Mouse (Mus musculus): ENCODE measurements around the gene Gtf2a2. TPM values are rescaled to one million over a fixed set of nuclear protein-coding genes. Genes with fewer than 3 reads are reported as not detected.

Gtf2a2 gene
- polyA plus RNA-seq, 1 experiment, result 71.1 TPM

DNA sequence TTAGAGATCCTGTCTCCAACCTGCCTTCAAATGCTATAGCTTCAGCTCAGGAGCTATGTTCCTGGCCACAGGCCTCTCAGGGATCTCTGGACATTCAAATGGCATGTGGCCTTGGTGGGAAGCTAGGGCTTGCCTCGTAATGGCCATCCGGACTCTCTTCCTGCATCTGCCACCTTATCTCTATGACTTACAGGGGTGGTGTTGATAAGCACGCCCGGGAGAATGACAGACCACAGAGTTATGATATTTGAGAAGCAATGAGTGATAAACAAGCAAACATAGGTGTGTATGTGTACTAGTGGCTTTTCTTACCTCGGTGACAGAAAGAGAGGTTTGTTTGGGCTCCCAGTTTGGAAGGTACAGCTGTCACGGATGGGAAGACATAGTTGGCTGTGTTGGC lies 33.9 kb downstream of the Gtf2a2 start:
- H3K79me2 ChIP-seq (ENCODE audit: control insufficient read depth, insufficient read depth), result no peaks in the 10 kb centered on the region
- H3K27me3 ChIP-seq (ENCODE audit: control insufficient read depth, insufficient read depth, insufficient read length), result no peaks in the 10 kb centered on the region
- TF ChIP-seq MYOD1 (IDR thresholded peaks at IDR 0.05; ENCODE audit: control insufficient read depth in 1 of 3, insufficient read length in 2 of 3, low read depth in 2 of 3) (peak in 1 of 3 experiments; percentile 14), E2F4 (IDR thresholded peaks at IDR 0.05; ENCODE audit: insufficient read depth) (no peak)
- no peaks in the 10 kb centered on the region for H3K36me3 ChIP-seq (ENCODE audit: control insufficient read depth, insufficient read depth)
- H3K4me2 ChIP-seq (ENCODE audit: low read depth), result no peak overlapping the region
- H3K4me3 ChIP-seq, result no peak overlapping the region
- no peak overlapping the region for H3ac ChIP-seq (ENCODE audit: control insufficient read depth, insufficient read length)

DNA sequence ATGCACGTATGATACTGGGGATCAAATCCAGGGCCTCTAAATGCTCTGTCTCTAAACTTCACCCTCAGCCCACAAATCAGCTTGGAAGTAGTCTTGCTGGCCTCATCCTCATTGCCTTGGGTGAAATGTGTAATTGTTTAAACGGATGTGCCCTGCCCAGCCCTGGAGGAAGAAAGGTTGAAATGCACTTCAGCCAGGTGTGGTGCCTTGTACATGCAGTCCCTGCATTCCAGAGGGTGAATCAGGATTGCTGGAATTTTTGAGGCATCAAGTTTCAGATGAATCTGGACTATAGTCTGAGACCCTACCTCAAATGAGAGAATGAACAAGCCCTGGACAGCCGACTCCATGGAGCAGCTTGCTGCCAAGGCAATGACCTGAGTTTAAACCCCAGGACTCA lies 35.5 kb downstream of the Gtf2a2 start:
- Histone ChIP-seq H3K4me3 (no peak overlapping the region), H3K27me3 (ENCODE audit: control insufficient read depth, insufficient read depth, insufficient read length) (no peaks in the 10 kb centered on the region), H3K79me2 (ENCODE audit: control insufficient read depth, insufficient read depth) (no peaks in the 10 kb centered on the region), H3ac (ENCODE audit: control insufficient read depth, insufficient read length) (no peak overlapping the region), H3K4me2 (ENCODE audit: low read depth) (peak overlapping the region; percentile 79), H3K36me3 (ENCODE audit: control insufficient read depth, insufficient read depth) (no peaks in the 10 kb centered on the region)
- TF ChIP-seq MYOG (IDR thresholded peaks at IDR 0.05; ENCODE audit: control insufficient read depth in 1 of 3, insufficient read depth in 1 of 3, insufficient read length in 2 of 3, low read depth in 2 of 3), result no peak
- no peak for TF ChIP-seq E2F4 (IDR thresholded peaks at IDR 0.05; ENCODE audit: insufficient read depth)

DNA sequence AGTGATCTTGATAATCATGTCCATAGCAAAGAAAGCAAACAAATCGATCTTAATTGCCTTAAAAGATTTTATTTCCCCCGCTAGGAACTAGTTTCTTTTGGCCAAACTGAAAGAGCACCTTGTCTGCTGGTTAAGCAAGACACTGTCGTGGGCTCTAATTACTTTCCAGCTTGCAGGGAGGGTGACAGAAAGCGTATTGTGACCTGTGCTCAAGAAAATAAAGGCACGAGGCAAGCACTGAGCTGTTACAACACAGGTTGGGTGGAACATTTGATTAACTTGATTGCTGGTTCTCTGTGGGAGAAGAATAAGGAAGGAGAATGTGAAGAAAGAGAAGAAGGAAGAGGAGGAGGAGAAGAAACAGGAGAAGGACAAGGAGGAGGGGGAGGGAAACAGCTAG lies 35.9 kb downstream of the Gtf2a2 start:
- TF ChIP-seq REST (IDR thresholded peaks at IDR 0.05; ENCODE audit: insufficient read depth, insufficient read length) (no peak), E2F4 (IDR thresholded peaks at IDR 0.05; ENCODE audit: insufficient read depth) (no peak), TCF3 (IDR thresholded peaks at IDR 0.05; ENCODE audit: insufficient read length, low read depth) (no peak), CEBPB (IDR thresholded peaks at IDR 0.05; ENCODE audit: insufficient read depth, poor library complexity, severe bottlenecking) (no peak), SRF (IDR thresholded peaks at IDR 0.05; ENCODE audit: control insufficient read depth, insufficient read length, low read depth) (no peak), TCF12 (IDR thresholded peaks at IDR 0.05; ENCODE audit: insufficient read depth, poor library complexity, severe bottlenecking) (no peak), POLR2AphosphoS2 (IDR thresholded peaks at IDR 0.05; ENCODE audit: insufficient read length, low read depth) (no peak), USF1 (IDR thresholded peaks at IDR 0.05; ENCODE audit: low read depth) (no peak)
- Histone ChIP-seq H3K4me3 (no peak overlapping the region), H3K36me3 (ENCODE audit: control insufficient read depth, insufficient read depth) (no peaks in the 10 kb centered on the region), H3K79me2 (ENCODE audit: control insufficient read depth, insufficient read depth) (no peaks in the 10 kb centered on the region), H3K27me3 (ENCODE audit: control insufficient read depth, insufficient read depth, insufficient read length) (no peaks in the 10 kb centered on the region), H3K4me2 (ENCODE audit: low read depth) (peak overlapping the region; percentile 79), H3ac (ENCODE audit: control insufficient read depth, insufficient read length) (no peak overlapping the region)

DNA sequence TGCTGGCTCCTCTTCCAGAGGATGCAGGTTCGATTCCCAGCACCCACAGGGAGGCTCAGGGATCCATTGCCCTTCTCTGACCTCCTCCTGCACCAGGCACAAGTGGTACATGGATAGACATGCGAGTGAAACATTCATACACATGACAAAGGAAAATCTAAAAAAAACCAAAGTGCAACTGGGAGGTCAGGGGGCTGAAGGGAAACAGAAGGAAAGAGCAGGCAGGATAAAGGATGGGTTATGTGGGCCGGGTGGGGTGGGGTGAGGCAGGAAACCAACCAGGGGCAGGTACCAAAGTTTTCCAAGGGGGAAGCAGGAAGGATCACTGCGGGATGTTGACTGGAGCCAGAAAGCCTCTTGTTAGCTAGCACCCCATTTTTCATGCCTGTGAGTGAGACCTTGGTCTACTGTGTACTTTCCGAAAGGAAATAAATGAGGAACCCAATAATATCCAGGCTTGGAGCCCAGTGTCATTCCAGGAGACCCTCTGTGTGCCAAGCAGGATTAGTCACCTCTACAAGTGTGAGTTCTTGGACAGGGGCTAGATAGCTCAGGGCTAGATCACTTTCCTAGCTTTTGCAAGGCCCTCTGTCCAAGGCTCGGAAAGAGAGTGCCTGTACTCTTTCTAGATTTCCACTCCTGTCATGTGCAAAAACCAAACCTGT lies 36.5 kb downstream of the Gtf2a2 start:
- TF ChIP-seq USF1 (IDR thresholded peaks at IDR 0.05; ENCODE audit: low read depth) (no peak), POLR2A (IDR thresholded peaks at IDR 0.05; ENCODE audit: insufficient read length, low read depth) (no peak), MYOG (IDR thresholded peaks at IDR 0.05; ENCODE audit: control insufficient read depth in 1 of 3, insufficient read depth in 1 of 3, insufficient read length in 2 of 3, low read depth in 2 of 3) (peak in 2 of 3 experiments; percentile 12 to 42), MYOD1 (IDR thresholded peaks at IDR 0.05; ENCODE audit: control insufficient read depth in 1 of 3, insufficient read length in 2 of 3, low read depth in 2 of 3) (no peak), TCF3 (IDR thresholded peaks at IDR 0.05; ENCODE audit: insufficient read length, low read depth) (no peak)
- Histone ChIP-seq H3K4me2 (ENCODE audit: low read depth) (peak overlapping the region; percentile 79), H3ac (ENCODE audit: control insufficient read depth, insufficient read length) (no peak overlapping the region), H3K27me3 (ENCODE audit: control insufficient read depth, insufficient read depth, insufficient read length) (no peaks in the 10 kb centered on the region), H3K4me3 (no peak overlapping the region), H3K36me3 (ENCODE audit: control insufficient read depth, insufficient read depth) (no peaks in the 10 kb centered on the region), H3K79me2 (ENCODE audit: control insufficient read depth, insufficient read depth) (no peaks in the 10 kb centered on the region)

DNA sequence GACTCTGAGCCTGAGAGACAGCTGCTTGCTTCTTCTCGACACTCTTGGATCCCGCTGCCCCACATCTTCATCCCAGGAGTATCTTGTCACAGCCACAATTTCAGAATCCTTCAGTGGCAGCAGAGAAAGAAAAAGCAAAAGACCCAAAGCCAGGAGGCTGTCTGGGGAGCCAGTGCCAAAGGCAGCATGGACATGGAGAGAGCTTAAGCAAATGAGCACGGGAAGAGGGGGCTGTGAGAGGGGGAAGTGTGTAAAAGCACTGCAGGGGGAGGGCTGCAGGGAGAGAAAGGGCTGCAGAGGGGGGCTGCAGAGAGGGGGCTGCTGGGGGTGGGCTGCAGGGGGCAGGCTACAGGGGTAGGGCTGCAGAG lies 37.0 kb downstream of the Gtf2a2 start:
- H3K4me2 ChIP-seq (ENCODE audit: low read depth), result peak overlapping the region; percentile 79
- no peaks in the 10 kb centered on the region for H3K36me3 ChIP-seq (ENCODE audit: control insufficient read depth, insufficient read depth)
- no peaks in the 10 kb centered on the region for H3K27me3 ChIP-seq (ENCODE audit: control insufficient read depth, insufficient read depth, insufficient read length)
- H3K4me3 ChIP-seq, result no peak overlapping the region
- no peak overlapping the region for H3ac ChIP-seq (ENCODE audit: control insufficient read depth, insufficient read length)
- no peak for TF ChIP-seq CEBPB (IDR thresholded peaks at IDR 0.05; ENCODE audit: insufficient read depth, poor library complexity, severe bottlenecking)
- no peak for TF ChIP-seq REST (IDR thresholded peaks at IDR 0.05; ENCODE audit: insufficient read depth, insufficient read length)
- no peak for TF ChIP-seq TCF12 (IDR thresholded peaks at IDR 0.05; ENCODE audit: insufficient read depth, poor library complexity, severe bottlenecking)
- TF ChIP-seq MYOD1 (IDR thresholded peaks at IDR 0.05; ENCODE audit: control insufficient read depth in 1 of 3, insufficient read length in 2 of 3, low read depth in 2 of 3), result peak; percentile 40 to 63 (median 47)
- no peaks in the 10 kb centered on the region for H3K79me2 ChIP-seq (ENCODE audit: control insufficient read depth, insufficient read depth)

DNA sequence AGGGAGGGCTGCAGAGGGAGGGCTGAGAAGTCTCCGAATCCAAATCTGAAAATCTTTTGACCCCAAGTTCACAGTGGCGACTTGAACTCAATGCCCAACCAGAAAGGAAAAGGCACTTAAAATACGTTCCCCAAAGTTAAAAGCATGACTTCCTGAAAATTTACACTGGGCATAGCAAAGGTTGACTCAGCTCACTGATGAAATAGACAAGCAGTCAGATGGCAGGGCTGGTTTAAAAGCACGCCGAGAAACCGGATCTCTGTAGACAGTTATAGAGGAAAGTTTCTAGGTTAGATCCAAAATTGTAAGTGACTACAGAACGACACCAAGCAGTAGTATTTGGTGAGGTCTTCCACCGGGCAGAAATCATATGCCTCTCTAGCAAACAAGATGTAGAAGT lies 37.5 kb downstream of the Gtf2a2 start:
- Histone ChIP-seq H3K4me3 (no peak overlapping the region), H3K4me2 (ENCODE audit: low read depth) (peak overlapping the region; percentile 77), H3K79me2 (ENCODE audit: control insufficient read depth, insufficient read depth) (no peaks in the 10 kb centered on the region), H3K36me3 (ENCODE audit: control insufficient read depth, insufficient read depth) (no peaks in the 10 kb centered on the region), H3K27me3 (ENCODE audit: control insufficient read depth, insufficient read depth, insufficient read length) (no peaks in the 10 kb centered on the region), H3ac (ENCODE audit: control insufficient read depth, insufficient read length) (no peak overlapping the region)
- TF ChIP-seq TCF3 (IDR thresholded peaks at IDR 0.05; ENCODE audit: insufficient read length, low read depth), result no peak
- TF ChIP-seq REST (IDR thresholded peaks at IDR 0.05; ENCODE audit: insufficient read depth, insufficient read length), result no peak
- TF ChIP-seq POLR2AphosphoS2 (IDR thresholded peaks at IDR 0.05; ENCODE audit: insufficient read length, low read depth), result no peak
- no peak for TF ChIP-seq E2F4 (IDR thresholded peaks at IDR 0.05; ENCODE audit: insufficient read depth)
- TF ChIP-seq CEBPB (IDR thresholded peaks at IDR 0.05; ENCODE audit: insufficient read depth, poor library complexity, severe bottlenecking), result 0 out of 2 replicates have a peak, but pooled peaks have one; percentile 54

Data from myocyte (in vitro differentiated cells).